Mouse (Mus musculus) embryonic stem cell, embryonic (primary cell): ENCODE measurements around the gene Csnk1g1.

Experiments used
- CTCF ChIA-PET, 4 experiments: fragments of 300-600 bp in 2 of 4; fragments of 350-600 bp in 2 of 4; sonication (Branson Sonifier 250); formaldehyde crosslinking; loops; one replicate each; lab custom pipeline; 2022; ENCODE audit warnings: inconsistent platforms in 2 of 4; lab: Charles Lee
- POLR2A ChIA-PET, 4 experiments: fragments of 300-600 bp in 2 of 4; fragments of 350-600 bp in 2 of 4; sonication (Branson Sonifier 250); formaldehyde crosslinking; loops; one replicate each; lab custom pipeline; 2022; ENCODE audit warnings: antibody characterized with exemption in 4 of 4, inconsistent platforms in 1 of 4; lab: Charles Lee

Csnk1g1 gene

DNA sequence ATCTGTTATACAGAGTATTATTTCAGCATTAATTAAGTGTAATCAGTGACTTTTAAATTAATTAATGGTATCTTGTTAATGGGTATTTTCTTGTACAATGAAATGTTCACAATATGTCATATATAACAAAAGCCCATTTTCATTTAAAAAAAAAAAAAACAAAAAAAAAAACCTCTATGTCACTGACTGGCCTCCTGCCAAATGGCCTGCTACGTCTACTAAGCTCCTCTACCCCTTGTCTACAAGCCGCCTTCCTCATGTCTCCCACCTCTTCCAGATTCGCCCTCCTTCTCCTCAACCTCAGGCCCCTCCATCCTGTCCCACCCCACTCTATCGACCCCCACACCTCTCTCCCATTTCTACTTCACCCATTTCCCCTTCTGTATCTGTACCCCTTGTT is 142.8 kb downstream of the Csnk1g1 start:
- POLR2A ChIA-PET = no interaction called here
- CTCF ChIA-PET = interaction anchor here in 2 of 4 experiments (0.6 to 2.0 kb wide), 5 partner anchors 17 to 1708 kb away, joined by 3 to 6 read pairs (median 4); partner anchors contain the start of gene C2cd4b (in 1 of the 2)

- POLR2A ChIA-PET = interaction anchor here in 3 of 4 experiments (0.7 to 1.0 kb wide), 5 partner anchors 8 to 282 kb away, joined by 3 to 5 read pairs (median 3); no protein-coding TSS in a partner anchor
- CTCF ChIA-PET = interaction anchor here in 3 of 4 experiments (0.6 to 1.0 kb wide), 3 partner anchors 14 to 1168 kb away, joined by 3 to 5 read pairs (median 3); no protein-coding TSS in a partner anchor
Observed at GRCm38 (mm10) chr9:66052731-66053130, 144.0 kb downstream of the Csnk1g1 start.

GRCm38 (mm10) chr9:66053620-66054019 is 144.9 kb downstream of the Csnk1g1 start:
- ChIA-PET CTCF (interaction anchor here (0.6 to 1.0 kb wide), 6 partner anchors 17 to 1191 kb away, joined by 3 to 5 read pairs (median 3); no protein-coding TSS in a partner anchor), POLR2A (interaction anchor here in 1 of 4 experiments (1.4 kb wide), 1 partner anchor 33 kb away, joined by 4 read pairs; no protein-coding TSS in a partner anchor)

DNA sequence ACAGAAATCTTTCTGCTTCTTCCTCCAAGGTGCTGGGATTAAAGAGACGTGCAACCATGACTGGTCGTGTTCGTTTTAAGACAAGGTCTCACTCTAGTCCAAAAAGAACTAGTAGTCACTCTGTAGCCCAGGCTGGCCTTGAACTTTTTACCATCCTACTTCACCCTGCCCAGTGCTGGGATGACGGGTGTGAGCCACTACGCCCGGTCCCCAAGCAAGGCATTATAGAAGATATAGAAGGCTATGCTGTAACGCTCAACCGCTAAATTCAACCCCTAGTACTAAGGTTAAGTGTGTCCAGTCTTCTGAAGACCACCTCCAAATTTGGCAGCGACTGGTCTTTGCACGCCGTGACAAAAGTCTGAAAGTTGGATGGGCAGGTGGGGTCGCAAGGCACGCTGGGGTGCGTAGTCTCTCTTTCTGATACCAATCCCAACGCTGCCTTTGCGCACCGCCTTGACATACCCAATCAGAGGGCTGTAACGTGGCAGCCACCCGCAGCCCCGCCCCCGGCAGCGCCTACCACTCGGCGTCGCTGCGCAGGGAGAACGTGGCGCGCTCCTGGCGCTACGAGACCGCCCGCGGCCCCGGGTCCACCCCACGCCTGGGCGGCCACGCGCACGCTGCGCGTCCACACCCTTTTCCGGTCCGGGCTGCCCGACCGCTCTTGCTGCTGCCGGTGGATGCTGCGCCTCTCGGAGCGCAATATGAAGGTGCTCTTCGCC is 151.0 kb downstream of the Csnk1g1 start, which contains the start of gene Ppib:
Gene Ppib (plus strand): TSS at position 640 of the 725 bp plus-strand sequence.
- CTCF ChIA-PET = no interaction called here
- POLR2A ChIA-PET = no interaction called here

DNA sequence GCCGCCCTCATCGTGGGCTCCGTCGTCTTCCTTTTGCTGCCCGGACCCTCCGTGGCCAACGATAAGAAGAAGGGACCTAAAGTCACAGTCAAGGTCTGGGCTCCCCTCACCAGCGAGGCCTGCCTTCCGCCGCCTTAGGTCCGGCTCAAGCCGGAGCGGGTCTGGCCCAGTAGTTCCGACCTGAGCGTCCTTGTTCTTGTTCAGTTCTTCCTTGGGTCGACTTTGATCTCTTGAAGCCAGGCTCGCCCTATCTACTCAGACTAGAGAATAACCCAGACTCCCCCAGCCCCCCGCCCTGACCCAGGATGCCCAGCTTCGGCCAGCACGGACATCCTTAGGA is 151.6 kb downstream of the Csnk1g1 start:
- ChIA-PET CTCF (interaction anchor here in 1 of 4 experiments (1.0 kb wide), 2 partner anchors 11 to 455 kb away, joined by 4 read pairs; no protein-coding TSS in a partner anchor), POLR2A (interaction anchor here in 1 of 4 experiments (0.6 to 1.1 kb wide), 3 partner anchors 10 to 69 kb away, joined by 3 to 6 read pairs (median 3); no protein-coding TSS in a partner anchor)

DNA sequence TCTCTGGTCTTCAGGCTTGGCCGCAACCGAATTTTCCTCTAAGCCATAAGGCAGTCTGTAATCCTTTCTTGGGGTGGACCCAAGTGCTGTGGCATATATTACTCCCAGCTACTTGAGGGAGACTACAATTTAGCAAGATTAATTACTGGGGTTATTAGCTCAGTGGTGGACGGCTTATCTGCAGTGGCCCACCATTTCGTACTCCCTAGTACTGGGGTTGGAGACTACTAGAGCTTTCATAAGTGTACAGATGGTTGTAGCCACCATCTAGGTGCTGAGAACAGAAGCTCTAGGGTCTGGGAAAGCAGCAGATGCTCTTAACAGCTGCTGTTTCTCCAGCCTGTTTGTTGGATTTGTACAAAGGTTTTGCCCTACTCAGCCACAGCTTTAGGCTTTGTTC is 152.3 kb downstream of the Csnk1g1 start:
- POLR2A ChIA-PET = interaction anchor here in 2 of 4 experiments (0.5 to 1.4 kb wide), 8 partner anchors 10 to 508 kb away, joined by 3 to 6 read pairs (median 3); no protein-coding TSS in a partner anchor

GRCm38 (mm10) chr9:66061656-66062055 is 152.9 kb downstream of the Csnk1g1 start:
- ChIA-PET POLR2A (interaction anchor here in 2 of 4 experiments (0.5 to 1.4 kb wide), 10 partner anchors 9 to 507 kb away, joined by 3 to 4 read pairs (median 3); no protein-coding TSS in a partner anchor), CTCF (interaction anchor here in 2 of 4 experiments (0.6 to 1.0 kb wide), 5 partner anchors 27 to 897 kb away, joined by 3 to 24 read pairs (median 4); no protein-coding TSS in a partner anchor)

More for the DNA sequence above, 152.3 kb downstream of the Csnk1g1 start:
- CTCF ChIA-PET = interaction anchor here in 2 of 4 experiments (0.7 to 1.0 kb wide), 4 partner anchors 12 to 463 kb away, joined by 3 to 4 read pairs (median 4); no protein-coding TSS in a partner anchor

DNA sequence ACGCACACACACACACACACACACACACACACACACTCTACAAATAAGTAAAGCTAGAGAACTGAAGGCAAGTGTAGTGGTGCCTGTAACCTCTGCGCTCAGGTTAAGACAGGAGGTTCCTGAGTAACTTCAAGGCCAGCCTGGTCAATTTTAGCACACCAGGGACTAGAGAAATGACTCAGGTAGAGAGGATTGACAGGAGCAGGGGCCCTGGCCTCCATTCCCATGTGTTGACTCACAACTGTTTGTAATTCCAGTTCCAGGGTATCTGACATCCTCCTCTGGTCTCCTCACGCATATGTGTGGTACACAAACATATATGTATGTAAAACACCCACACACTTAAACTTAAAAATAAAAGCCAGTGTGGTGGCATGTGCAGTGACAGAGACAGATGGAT is 154.7 kb downstream of the Csnk1g1 start:
- ChIA-PET POLR2A (interaction anchor here in 3 of 4 experiments (0.5 to 1.4 kb wide), 4 partner anchors 15 to 828 kb away, joined by 3 to 4 read pairs (median 3); no protein-coding TSS in a partner anchor), CTCF (interaction anchor here in 1 of 4 experiments (0.6 kb wide), 1 partner anchor 267 kb away, joined by 3 read pairs; no protein-coding TSS in a partner anchor)

DNA sequence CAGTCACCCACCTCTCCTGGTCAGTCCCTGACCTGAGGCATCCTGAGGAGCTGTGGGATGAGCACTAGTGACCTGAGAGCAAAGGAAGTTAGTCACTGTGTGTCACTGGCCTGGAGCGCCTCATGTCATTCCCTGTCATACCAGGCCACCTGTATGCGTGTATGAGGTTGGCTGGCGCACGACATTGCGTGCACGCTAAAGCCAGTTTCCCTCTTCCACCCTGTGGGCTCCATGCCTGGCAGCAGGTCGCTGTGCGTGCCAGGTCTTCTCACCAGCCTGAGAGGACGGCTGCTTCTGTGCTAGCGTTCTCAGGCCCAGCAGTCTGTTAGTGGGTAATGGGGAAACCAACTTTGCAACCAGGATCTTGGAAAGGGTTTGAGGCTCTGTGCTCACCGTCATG is 155.6 kb downstream of the Csnk1g1 start:
- ChIA-PET POLR2A (interaction anchor here in 1 of 4 experiments (1.4 kb wide), 1 partner anchor 24 kb away, joined by 3 read pairs; no protein-coding TSS in a partner anchor), CTCF (no interaction called here)

DNA sequence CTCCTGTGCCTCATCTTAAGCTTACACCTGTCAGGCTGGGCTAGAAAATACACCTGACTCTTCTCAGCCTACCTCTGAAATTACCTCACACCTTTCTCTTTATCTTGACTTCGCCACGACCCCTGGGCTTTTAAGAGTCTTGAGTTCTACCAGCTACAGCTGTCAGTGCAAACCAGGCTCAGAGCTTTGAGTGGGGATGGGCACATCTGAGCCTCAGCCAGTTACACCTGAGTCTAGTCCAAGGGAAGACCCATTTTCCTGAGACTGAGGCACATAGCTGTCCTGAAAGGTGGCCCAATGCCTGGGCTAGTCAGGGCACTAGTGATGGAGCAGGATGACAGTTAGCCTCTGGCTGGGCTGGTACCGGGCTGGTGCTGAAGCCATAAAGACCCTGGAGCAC is 158.1 kb downstream of the Csnk1g1 start:
- POLR2A ChIA-PET = interaction anchor here in 1 of 4 experiments (0.7 to 2.2 kb wide), 6 partner anchors 9 to 248 kb away, joined by 3 to 8 read pairs (median 3); partner anchors contain the start of genes Ciao2a and Snx1
- CTCF ChIA-PET = interaction anchor here in 2 of 4 experiments (0.5 to 3.0 kb wide), 3 partner anchors 21 to 468 kb away, joined by 4 to 22 read pairs (median 7); no protein-coding TSS in a partner anchor

- ChIA-PET POLR2A (interaction anchor here in 2 of 4 experiments (0.7 to 2.2 kb wide), 6 partner anchors 9 to 445 kb away, joined by 3 to 8 read pairs (median 3); partner anchors contain the start of genes Ciao2a (in 1 of the 2) and Snx1 (in 1 of the 2)), CTCF (interaction anchor here in 2 of 4 experiments (1.3 to 3.0 kb wide), 4 partner anchors 20 to 462 kb away, joined by 4 to 22 read pairs (median 4); no protein-coding TSS in a partner anchor)
Observed at GRCm38 (mm10) chr9:66067542-66067941, 158.8 kb downstream of the Csnk1g1 start.

DNA sequence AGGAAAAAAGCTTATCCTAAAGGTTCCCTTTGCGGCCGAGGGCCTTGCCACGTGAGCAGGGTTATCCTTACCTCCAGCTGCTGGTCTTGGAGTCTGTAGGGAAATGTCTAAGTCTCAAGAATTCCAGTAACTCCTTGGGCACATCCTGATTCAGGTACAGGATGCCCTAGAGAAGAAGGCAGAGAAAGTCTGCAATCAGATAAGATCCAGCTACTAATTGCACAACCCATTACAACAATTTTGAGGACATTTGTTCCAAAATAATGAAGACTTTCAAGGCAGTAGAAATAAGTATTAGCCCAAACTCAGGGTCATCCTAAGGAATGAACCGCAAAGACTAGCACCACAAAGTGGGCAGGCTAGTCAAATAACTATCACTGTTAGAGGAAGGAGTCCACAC is 159.3 kb downstream of the Csnk1g1 start:
- ChIA-PET CTCF (interaction anchor here in 2 of 4 experiments (1.3 to 3.0 kb wide), 4 partner anchors 20 to 462 kb away, joined by 4 to 22 read pairs (median 4); no protein-coding TSS in a partner anchor), POLR2A (interaction anchor here in 3 of 4 experiments (0.7 to 2.2 kb wide), 5 partner anchors 10 to 444 kb away, joined by 3 to 7 read pairs (median 3); no protein-coding TSS in a partner anchor)

DNA sequence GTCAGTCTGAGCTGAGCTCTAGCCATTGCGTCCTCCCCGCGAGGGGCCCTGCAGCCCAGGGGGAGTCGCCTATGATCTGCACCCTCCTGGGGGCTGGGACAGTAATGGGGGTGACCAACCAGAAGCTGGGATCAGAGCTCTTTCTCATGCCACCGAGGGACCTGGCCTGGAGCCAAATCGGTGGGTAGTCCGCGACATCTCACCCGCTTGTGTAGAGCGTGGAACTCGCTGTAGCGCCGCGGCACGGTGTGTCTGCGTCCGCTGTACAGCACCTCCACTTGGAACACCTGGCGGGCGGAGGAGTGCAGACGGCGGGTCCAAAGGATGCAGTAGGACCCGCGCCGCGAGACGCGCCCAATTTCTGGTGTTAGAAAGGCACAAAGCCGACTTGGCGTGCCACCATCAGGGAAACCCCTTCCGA is 160.3 kb downstream of the Csnk1g1 start:
- ChIA-PET CTCF (interaction anchor here in 2 of 4 experiments (0.7 to 3.0 kb wide), 4 partner anchors 19 to 465 kb away, joined by 3 to 22 read pairs (median 4); no protein-coding TSS in a partner anchor), POLR2A (interaction anchor here (0.6 to 2.2 kb wide), 10 partner anchors 9 to 443 kb away, joined by 3 to 8 read pairs (median 4); partner anchors contain the start of gene Trip4 (in 1 of the 4))

DNA sequence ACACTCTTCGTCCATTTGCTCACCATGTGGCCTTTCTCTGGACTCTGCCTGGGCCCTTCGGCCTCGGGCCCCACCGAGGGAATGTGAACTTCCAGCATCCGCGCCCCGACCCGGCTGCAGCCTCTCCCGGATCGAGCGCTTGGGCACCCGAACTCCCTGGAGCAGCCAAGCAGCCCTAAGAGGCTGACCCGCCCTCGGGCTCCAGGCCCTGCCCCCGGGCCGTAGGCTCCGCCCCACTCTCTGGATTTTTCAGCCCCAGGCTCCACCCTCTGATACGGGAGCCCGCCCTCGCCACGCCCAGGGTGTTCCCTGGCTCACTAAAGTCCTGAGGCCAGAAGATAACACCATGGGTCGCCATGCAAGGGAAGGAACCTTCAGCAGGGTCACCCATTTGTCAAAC is 160.9 kb downstream of the Csnk1g1 start, which contains the start of gene Snx22:
Gene Snx22 (minus strand): TSS at position 137 of the 400 bp plus-strand sequence.
- CTCF ChIA-PET = interaction anchor here in 1 of 4 experiments (0.8 to 1.0 kb wide), 2 partner anchors 16 to 19 kb away, joined by 3 read pairs; no protein-coding TSS in a partner anchor
- POLR2A ChIA-PET = interaction anchor here in 2 of 4 experiments (1.0 kb wide), 2 partner anchors 16 to 55 kb away, joined by 4 read pairs; no protein-coding TSS in a partner anchor

DNA sequence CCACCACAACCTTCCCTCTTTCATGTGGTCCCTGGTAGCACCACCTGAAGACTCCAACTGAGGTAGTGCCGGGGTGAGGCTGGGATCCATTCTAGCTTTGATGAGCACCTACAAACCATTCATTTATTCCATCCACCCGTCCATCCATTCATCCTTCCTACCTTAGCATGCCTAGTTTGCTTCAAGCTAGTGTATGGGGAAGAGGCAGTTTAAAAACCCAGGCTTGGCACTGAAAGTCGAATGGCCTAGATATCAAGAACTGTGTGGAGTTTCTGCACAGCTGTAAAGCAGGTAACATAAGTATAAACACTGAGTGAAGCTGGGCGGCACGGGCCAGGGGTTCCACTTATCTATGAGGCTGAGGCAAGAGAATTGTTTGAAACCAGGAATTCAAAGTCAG is 161.4 kb downstream of the Csnk1g1 start:
- CTCF ChIA-PET = interaction anchor here in 1 of 4 experiments (0.8 to 1.0 kb wide), 2 partner anchors 17 to 18 kb away, joined by 3 read pairs; no protein-coding TSS in a partner anchor
- POLR2A ChIA-PET = interaction anchor here in 1 of 4 experiments (0.8 kb wide), 1 partner anchor 8 kb away, joined by 3 read pairs; no protein-coding TSS in a partner anchor

DNA sequence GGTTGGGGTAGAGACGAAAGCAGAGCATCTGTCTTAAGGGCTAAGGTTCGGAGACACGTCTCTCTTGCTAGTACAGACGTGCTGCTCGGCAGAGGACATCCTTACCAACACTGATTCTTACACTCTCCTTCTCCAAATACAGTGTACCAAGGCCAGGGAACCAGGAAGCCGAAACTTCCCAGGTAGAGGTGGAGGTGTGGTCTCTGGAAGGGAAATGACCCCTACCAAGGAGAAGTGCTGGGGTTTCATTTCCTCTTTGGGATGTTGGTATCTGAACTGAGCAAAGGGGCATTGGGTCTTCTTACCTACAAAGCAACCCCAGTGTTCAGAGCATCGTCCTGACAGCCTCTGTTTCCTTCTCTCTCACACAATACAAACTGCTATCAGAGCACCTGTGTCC is 164.0 kb downstream of the Csnk1g1 start:
- POLR2A ChIA-PET = interaction anchor here in 1 of 4 experiments (0.8 kb wide), 1 partner anchor 11 kb away, joined by 3 read pairs; no protein-coding TSS in a partner anchor
- CTCF ChIA-PET = no interaction called here

- ChIA-PET POLR2A (interaction anchor here in 3 of 4 experiments (0.9 to 1.6 kb wide), 9 partner anchors 9 to 28 kb away, joined by 3 to 8 read pairs (median 4); no protein-coding TSS in a partner anchor), CTCF (interaction anchor here in 3 of 4 experiments (0.5 to 2.4 kb wide), 6 partner anchors 10 to 81 kb away, joined by 3 to 16 read pairs (median 6); no protein-coding TSS in a partner anchor)
Observed at GRCm38 (mm10) chr9:66078072-66078471, 169.3 kb downstream of the Csnk1g1 start.
